Mouse (Mus musculus) embryonic facial prominence, embryonic 14.5 days (tissue): ENCODE results near the gene Baiap2. TPM values are rescaled to one million over a fixed set of nuclear protein-coding genes. Genes with fewer than 3 reads are reported as not detected.

Source experiments
- ATAC-seq: fragments of 200-750 bp; cut with Nextera tagmentation; 2 replicates; pipeline ENCODE4 v1.8.0; 2017; ENCODE audit warnings: low read depth, moderate number of reproducible peaks, moderate TSS enrichment
- DNase-seq: peaks from one replicate; pipeline ENCODE4 v3.0.0-alpha.2; 2015; ENCODE audit warnings: low spot score
- H3K27ac ChIP-seq: fragments of 300-500 bp; sonication (generic); replicated peaks from 2 replicates; pipeline ENCODE4 v1.5.1; 2014; ENCODE audit warnings: low read depth, mild to moderate bottlenecking, low read length, moderate library complexity
- H3K27me3 ChIP-seq: fragments of 300-500 bp; sonication (generic); replicated peaks from 2 replicates; pipeline ENCODE4 v1.6.1; 2014; ENCODE audit warnings: low read length; ENCODE audit not compliant: control insufficient read depth, insufficient read depth
- H3K36me3 ChIP-seq: fragments of 300-500 bp; sonication (generic); 2 replicates; pipeline ENCODE4 v1.6.1; 2014; ENCODE audit warnings: low read length, mixed read lengths; ENCODE audit not compliant: control insufficient read depth, insufficient read depth
- H3K4me1 ChIP-seq: fragments of 300-500 bp; sonication (generic); 2 replicates; pipeline ENCODE4 v1.6.1; 2014; ENCODE audit warnings: antibody characterized with exemption, low read length; ENCODE audit not compliant: control insufficient read depth, insufficient read depth
- H3K4me2 ChIP-seq: fragments of 300-500 bp; sonication (generic); 2 replicates; pipeline ENCODE4 v1.6.1; 2014; ENCODE audit warnings: low read depth, mild to moderate bottlenecking, low read length, moderate library complexity, mixed read lengths
- H3K4me3 ChIP-seq: fragments of 300-500 bp; sonication (generic); 2 replicates; pipeline ENCODE4 v1.5.1; 2014; ENCODE audit warnings: low read depth, mild to moderate bottlenecking, low read length
- H3K9ac ChIP-seq: fragments of 300-500 bp; sonication (generic); 2 replicates; pipeline ENCODE4 v1.6.1; 2014; ENCODE audit warnings: low read depth, mild to moderate bottlenecking, low read length, moderate library complexity, mixed read lengths
- H3K9me3 ChIP-seq: fragments of 300-500 bp; sonication (generic); 2 replicates; pipeline ENCODE4 v1.6.1; 2016; ENCODE audit warnings: low read length; ENCODE audit not compliant: control insufficient read depth
- WGBS: fragments of 180-500 bp; shearing (Covaris S2); extraction: QIAGEN DNeasy Blood & Tissue Kit; methylation state at CpG from one replicate; pipeline ENCODE4 v1.1.7; 2014; 5-methylcytosine and 5-hydroxymethylcytosine counted together
- polyA plus RNA-seq: library from polyadenylated mRNA; unstranded; fragments of >200 nt; fragmentation: Nextera tagmentation; extraction: Ambion mirVana; gene quantifications from 2 replicates; pipeline ENCODE4 v1.2.1, GENCODE M21; 2014

The Baiap2 gene
- polyA plus RNA-seq, 1 experiment from 2014 or later, result 26.5 TPM

DNA sequence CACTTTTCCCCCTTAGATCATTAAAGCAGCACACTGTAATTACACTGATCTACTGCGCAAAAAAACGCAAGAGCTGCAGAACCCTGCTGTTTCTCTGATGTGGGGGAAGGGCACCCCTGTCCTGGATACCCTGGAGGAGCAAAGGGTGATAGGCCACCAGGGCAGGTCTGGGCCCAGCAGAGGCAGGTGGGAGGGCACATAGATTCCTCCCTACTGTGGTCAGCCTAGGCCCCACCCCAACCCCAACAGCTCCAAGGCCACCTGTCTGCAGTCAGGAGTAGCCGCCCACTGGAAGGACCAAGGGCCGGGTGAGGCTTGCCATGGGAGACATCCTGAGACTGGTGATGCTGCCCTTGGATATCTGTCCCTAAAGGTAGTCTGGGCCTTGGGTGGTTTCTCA is 102.8 kb downstream of the Baiap2 start:
- ATAC-seq, result no peak

DNA sequence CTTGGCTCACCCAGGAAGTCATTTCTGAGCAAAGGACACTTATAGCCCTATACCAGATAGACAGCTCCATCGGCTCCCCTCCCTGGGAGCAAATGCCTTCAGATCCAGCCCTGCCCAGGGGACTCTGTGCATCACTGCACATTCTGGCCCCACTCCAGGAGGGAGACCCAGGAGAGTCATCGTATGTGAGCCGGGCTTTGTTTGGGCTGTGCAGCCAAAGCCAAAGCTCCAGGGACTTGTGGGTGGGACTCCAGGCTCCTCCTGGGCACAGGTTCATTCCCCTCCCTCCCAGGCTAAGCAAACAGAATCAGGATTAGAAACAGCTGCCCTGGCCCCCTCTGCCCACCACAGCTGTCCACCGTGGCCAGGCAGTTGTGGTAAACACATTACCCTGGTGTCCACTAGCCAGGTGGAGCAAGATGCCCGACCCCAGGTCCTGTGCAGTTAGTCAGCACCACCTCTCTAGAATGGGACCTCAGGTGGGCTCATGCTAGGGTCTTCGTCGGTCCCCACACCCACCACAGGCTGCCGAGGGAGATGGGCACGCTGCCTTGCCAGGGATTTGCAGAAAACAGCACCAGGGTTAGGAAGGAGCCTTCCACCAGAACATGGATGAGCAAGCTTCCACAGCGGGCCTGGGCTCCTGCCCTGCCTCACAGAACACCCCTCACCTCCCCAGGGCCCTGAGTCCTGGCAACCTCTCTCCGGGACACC is 103.4 kb downstream of the Baiap2 start:
- DNase-seq (peak; percentile 67), ATAC-seq (peak; percentile 47; the same call in 1 of the 2 replicates)
- 33% methylated on average over 11 of the region's 11 CpGs for WGBS
- Histone ChIP-seq H3K27ac (no peak overlapping the region), H3K4me2 (peak overlapping the region; percentile 96), H3K9ac (peak overlapping the region; percentile 74), H3K9me3 (no peaks in the 10 kb centered on the region), H3K36me3 (no peaks in the 10 kb centered on the region), H3K27me3 (peaks cover 28% of the 10 kb centered on the region), H3K4me1 (peaks cover 21% of the 10 kb centered on the region), H3K4me3 (peak overlapping the region; percentile 65)

More for the DNA sequence above, 102.8 kb downstream of the Baiap2 start:
- Histone ChIP-seq H3K9me3 (no peaks in the 10 kb centered on the region), H3K36me3 (no peaks in the 10 kb centered on the region), H3K27me3 (peaks cover 28% of the 10 kb centered on the region), H3K4me1 (peaks cover 21% of the 10 kb centered on the region), H3K4me3 (no peak overlapping the region), H3K4me2 (peak overlapping the region; percentile 96; the same call in 1 of the 2 replicates), H3K27ac (no peak overlapping the region), H3K9ac (no peak overlapping the region)
- 66% methylated on average over 4 of the region's 4 CpGs for WGBS
- no peak for DNase-seq

DNA sequence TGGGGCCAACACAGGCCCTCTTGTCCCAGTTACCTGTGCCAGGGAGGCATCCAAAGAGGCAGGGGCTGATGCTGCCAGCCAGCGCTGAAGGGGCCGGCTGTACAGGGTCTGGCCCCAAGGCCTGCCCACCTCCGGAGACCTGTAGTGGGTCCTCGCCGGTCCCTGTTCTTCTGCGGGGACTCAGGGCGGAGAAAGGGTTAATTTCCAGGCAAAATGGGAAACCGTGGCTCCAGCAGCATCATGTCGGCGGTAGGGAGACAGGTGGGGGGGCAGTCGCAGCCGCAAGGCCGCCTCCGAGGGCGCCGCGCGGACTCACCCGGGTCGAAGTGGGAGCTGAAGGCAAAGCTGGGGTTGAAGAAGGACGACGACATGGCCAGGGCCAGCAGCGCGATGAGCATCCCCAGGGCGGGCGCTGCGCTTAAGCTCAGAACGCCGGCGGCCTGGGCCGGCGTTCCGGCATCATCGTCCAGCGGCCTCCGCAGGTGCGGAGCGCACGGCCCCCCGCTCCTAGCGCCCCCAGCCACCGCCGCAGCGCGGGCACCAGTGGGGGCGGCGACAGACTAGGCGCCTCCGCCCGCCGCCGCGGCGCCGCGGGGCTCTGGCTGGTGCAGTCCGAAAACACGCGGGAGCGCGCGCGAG is 104.1 kb downstream of the Baiap2 start, which contains the start of gene Aatk:
Gene Aatk, minus strand, starts transcription at position 615 of the 639 bp plus-strand sequence.
- Histone ChIP-seq H3K27me3 (peaks cover 28% of the 10 kb centered on the region), H3K4me2 (peak within 1 kb of the TSS; percentile 96), H3K4me1 (peaks cover 25% of the 10 kb centered on the region), H3K9me3 (no peaks in the 10 kb centered on the region), H3K9ac (peak within 1 kb of the TSS; percentile 74), H3K4me3 (peak within 1 kb of the TSS; percentile 65), H3K27ac (no peak within 1 kb of the TSS), H3K36me3 (no peaks in the 10 kb centered on the region)
- 4% methylated on average over 7 of the region's 63 CpGs for WGBS
- DNase-seq (no peak), ATAC-seq (no peak)

DNA sequence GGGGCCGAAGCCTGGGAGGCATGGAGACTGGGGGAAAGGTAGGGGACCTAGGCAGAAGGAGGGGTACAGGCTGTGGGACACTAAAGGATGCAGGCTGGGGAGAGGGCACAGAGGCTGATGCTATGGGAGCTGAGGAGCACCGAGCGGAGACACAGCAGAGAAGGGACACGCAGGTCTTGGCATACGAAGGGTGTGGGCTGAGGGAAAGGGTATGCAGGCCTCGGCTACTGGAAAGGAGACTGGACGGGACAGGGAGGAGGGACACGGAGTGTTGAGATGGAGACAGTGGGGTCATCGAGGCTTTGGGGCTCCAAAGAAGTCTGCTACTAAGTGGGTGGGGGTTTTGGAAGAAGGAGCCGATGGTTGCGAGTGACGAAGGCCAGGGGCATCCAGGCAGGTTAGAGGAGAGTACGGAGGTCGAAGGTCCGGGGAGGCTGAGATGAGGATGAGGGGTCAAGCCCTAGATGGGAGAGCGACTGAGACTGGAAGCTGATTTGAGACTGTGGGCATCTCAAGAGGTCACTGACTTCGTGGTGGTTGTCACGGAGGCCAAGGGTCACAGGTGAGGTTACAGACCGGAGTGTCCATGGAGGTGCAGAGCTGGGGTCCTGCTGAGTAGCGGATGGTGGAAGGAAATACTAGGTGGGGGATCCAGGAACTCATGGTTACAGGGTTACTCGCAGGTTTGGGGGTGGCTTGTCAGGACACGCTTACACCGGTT is 105.1 kb downstream of the Baiap2 start:
- H3K4me1 ChIP-seq, result peaks cover 25% of the 10 kb centered on the region
- no peak for ATAC-seq
- no peak for DNase-seq
- H3K27me3 ChIP-seq, result peaks cover 28% of the 10 kb centered on the region
- peak overlapping the region; percentile 96 for H3K4me2 ChIP-seq
- no peaks in the 10 kb centered on the region for H3K36me3 ChIP-seq
- WGBS, result 16% methylated on average over 23 of the region's 23 CpGs
- H3K27ac ChIP-seq, result no peak overlapping the region
- H3K9me3 ChIP-seq, result no peaks in the 10 kb centered on the region
- H3K9ac ChIP-seq, result peak overlapping the region; percentile 74
- peak overlapping the region; percentile 65 for H3K4me3 ChIP-seq

DNA sequence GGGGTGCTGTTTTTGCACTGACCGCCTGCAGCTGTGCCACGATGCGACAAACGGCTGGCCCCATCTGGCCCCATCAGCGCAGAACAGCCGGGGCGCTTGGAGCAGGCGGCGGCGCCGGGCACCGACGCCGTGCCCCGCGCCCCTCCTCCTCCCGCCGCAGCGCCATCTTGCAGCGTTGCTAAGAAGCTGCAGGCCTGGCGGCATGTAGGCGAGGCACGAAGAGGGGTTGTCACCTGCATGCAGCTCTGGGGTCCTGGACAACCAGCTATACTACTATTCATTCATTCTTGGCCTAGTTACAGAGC is 105.6 kb downstream of the Baiap2 start:
- Histone ChIP-seq H3K4me1 (peaks cover 25% of the 10 kb centered on the region), H3K27me3 (peaks cover 28% of the 10 kb centered on the region), H3K4me2 (peak overlapping the region; percentile 96), H3K9ac (peak overlapping the region; percentile 74; the same call in 1 of the 2 replicates), H3K36me3 (no peaks in the 10 kb centered on the region), H3K4me3 (peak overlapping the region; percentile 65), H3K27ac (no peak overlapping the region), H3K9me3 (no peaks in the 10 kb centered on the region)
- WGBS, result 14% methylated on average over 4 of the region's 23 CpGs
- peak; percentile 47 for DNase-seq
- 0 out of 2 replicates have a peak, but pooled peaks have one; percentile 26 for ATAC-seq

DNA sequence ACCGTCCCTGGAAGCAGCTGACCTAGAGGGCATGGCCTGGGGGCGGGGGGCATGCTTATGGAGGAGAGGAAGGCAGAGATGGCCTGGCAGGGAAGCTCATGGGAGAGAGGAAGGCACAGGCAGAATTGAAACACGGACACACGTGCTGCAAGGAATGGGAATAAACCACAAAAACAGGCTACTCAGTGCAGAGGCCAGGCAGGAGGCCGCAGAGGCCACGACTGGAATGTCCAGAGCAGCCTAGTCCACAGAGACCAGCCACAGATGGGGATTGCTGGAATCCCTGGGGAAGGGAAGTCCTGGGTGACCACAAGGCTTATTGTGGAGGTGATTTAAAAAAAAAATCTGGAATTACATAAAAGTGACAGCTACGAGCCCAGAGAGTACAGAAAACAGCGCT is 106.5 kb downstream of the Baiap2 start:
- Histone ChIP-seq H3K4me3 (no peak overlapping the region), H3K9me3 (no peaks in the 10 kb centered on the region), H3K9ac (no peak overlapping the region), H3K27me3 (peaks cover 28% of the 10 kb centered on the region), H3K4me1 (peaks cover 25% of the 10 kb centered on the region), H3K27ac (no peak overlapping the region), H3K36me3 (no peaks in the 10 kb centered on the region), H3K4me2 (no peak overlapping the region)
- no peak for ATAC-seq
- no peak for DNase-seq
- WGBS, result 77% methylated on average over 8 of the region's 8 CpGs

DNA sequence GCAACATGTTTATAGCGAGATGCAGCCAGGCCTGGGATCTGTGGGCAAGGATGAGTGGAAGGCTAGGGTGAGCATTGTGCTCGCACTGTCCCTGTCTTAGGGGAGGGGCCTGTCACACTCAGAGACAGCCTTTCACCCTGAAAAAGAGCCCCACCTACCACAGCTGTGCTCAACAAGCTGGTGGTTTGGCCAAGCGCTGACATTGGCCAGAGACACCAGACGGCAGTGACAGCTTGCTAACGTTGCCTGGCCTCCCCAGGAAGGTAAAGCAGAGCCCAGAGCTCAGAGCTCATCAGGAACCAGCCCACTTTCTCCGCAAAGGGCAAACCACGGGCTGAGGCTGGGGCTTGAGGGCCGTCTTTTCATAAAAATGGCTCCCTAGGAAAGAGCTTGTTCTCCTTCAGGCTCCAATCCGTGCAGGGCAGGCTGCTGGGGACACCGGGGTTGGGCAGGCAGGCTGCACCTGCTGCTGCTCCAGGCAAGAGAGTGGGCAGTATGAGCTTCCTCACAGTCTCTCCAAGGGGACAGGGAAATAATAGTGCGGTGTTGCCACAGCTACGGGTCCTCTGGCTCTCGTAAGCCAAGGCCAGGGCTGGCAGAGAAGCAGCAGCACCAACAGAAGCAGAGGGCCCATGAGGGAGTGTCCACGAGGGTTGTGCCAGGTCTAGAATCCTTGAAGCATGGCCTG is 108.7 kb downstream of the Baiap2 start:
- H3K36me3 ChIP-seq, result no peaks in the 10 kb centered on the region
- DNase-seq, result peak; percentile 50
- WGBS, result 49% methylated on average over 14 of the region's 14 CpGs
- H3K4me3 ChIP-seq, result no peak overlapping the region
- H3K4me1 ChIP-seq, result peaks cover 19% of the 10 kb centered on the region
- H3K9ac ChIP-seq, result no peak overlapping the region
- H3K4me2 ChIP-seq, result no peak overlapping the region
- ATAC-seq, result peak; percentile 43; the same call in 1 of the 2 replicates
- H3K9me3 ChIP-seq, result no peaks in the 10 kb centered on the region
- H3K27me3 ChIP-seq, result peaks cover 25% of the 10 kb centered on the region
- H3K27ac ChIP-seq, result no peak overlapping the region; the same call in 1 of the 2 replicates

DNA sequence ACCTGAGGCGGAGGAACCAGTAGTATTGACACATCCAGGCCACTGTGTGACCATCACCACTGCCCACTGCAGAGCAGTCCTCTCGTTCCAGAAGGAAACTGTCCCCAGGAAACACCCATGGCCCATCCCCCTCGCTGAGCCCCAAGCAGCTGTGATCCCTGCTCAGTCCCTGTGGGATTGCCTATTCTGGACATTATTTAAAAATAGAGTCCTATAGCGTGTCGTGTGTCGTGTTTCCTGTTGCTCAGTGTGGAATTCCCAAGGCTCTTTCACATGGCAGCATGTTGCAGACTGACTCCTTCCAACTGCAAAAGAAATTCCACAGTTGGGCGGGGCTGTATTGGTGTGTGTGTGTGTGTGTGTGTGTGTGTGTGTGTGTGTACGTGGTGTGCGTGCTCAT is 109.7 kb downstream of the Baiap2 start:
- ATAC-seq (0 out of 2 replicates have a peak, but pooled peaks have one; percentile 30), DNase-seq (peak; percentile 65)
- Histone ChIP-seq H3K9me3 (no peaks in the 10 kb centered on the region), H3K27ac (no peak overlapping the region), H3K36me3 (no peaks in the 10 kb centered on the region), H3K4me3 (no peak overlapping the region), H3K27me3 (peaks cover 18% of the 10 kb centered on the region), H3K9ac (no peak overlapping the region), H3K4me2 (no peak overlapping the region), H3K4me1 (peaks cover 18% of the 10 kb centered on the region)
- WGBS, result 58% methylated on average over 9 of the region's 9 CpGs
